Mouse (Mus musculus) forebrain, embryonic 16.5 days (tissue): ENCODE results near the gene Pax3. TPM values are rescaled to one million over a fixed set of nuclear protein-coding genes. Genes with fewer than 3 reads are reported as not detected.

Experiments used
- ATAC-seq: fragments of 200-750 bp; cut with Nextera tagmentation; 2 replicates; pipeline ENCODE4 v1.8.0; 2017; ENCODE audit warnings: mild to moderate bottlenecking, moderate library complexity
- H3K27ac ChIP-seq: fragments of 300-500 bp; sonication (generic); 2 replicates; pipeline ENCODE4 v1.5.1; 2014; ENCODE audit warnings: low read length, control low read depth
- H3K27me3 ChIP-seq: fragments of 300-500 bp; sonication (generic); replicated peaks from 2 replicates; pipeline ENCODE4 v1.6.1; 2014; ENCODE audit warnings: low read length; ENCODE audit not compliant: control insufficient read depth, insufficient read depth
- H3K36me3 ChIP-seq: fragments of 300-500 bp; sonication (generic); 2 replicates; pipeline ENCODE4 v1.6.1; 2014; ENCODE audit not compliant: control insufficient read depth, insufficient read depth
- H3K4me1 ChIP-seq: fragments of 300-500 bp; sonication (generic); replicated peaks from 2 replicates; pipeline ENCODE4 v1.6.1; 2014; ENCODE audit warnings: low read length; ENCODE audit not compliant: control insufficient read depth, insufficient read depth
- H3K4me2 ChIP-seq: fragments of 300-500 bp; sonication (generic); 2 replicates; pipeline ENCODE4 v1.6.1; 2014; ENCODE audit warnings: mild to moderate bottlenecking, low read length, control low read depth
- H3K4me3 ChIP-seq: fragments of 300-500 bp; sonication (generic); replicated peaks from 2 replicates; pipeline ENCODE4 v1.5.1; 2014; ENCODE audit warnings: mild to moderate bottlenecking, low read length, control low read depth
- H3K9ac ChIP-seq: fragments of 300-500 bp; sonication (generic); replicated peaks from 2 replicates; pipeline ENCODE4 v1.6.1; 2014; ENCODE audit warnings: low read depth, low read length, control low read depth
- H3K9me3 ChIP-seq: fragments of 300-500 bp; sonication (generic); 2 replicates; pipeline ENCODE4 v1.6.1; 2016; ENCODE audit warnings: low read length; ENCODE audit not compliant: control insufficient read depth
- WGBS: fragments of 180-500 bp; shearing (Covaris S2); extraction: QIAGEN DNeasy Blood & Tissue Kit; methylation state at CpG from one replicate; pipeline ENCODE4 v1.1.7; 2014; 5-methylcytosine and 5-hydroxymethylcytosine counted together
- polyA plus RNA-seq: library from polyadenylated mRNA; unstranded; fragments of >200 nt; fragmentation: Nextera tagmentation; extraction: Ambion mirVana; gene quantifications from 2 replicates; pipeline ENCODE4 v1.2.1, GENCODE M21; 2015

The Pax3 gene
- 0.22 TPM in 1 of 2 replicates, not detected in the other for polyA plus RNA-seq

- Histone ChIP-seq H3K9me3 (no peaks in the 10 kb centered on the region), H3K4me3 (peak within 1 kb of the TSS; percentile 22; the same call in 1 of the 2 replicates), H3K27me3 (peaks cover 89% of the 10 kb centered on the region), H3K36me3 (no peaks in the 10 kb centered on the region), H3K4me2 (0 out of 2 replicates have a peak within 1 kb of the TSS, but pooled peaks have one; percentile 17), H3K4me1 (peaks cover 8% of the 10 kb centered on the region), H3K27ac (no peak within 1 kb of the TSS), H3K9ac (no peak within 1 kb of the TSS)
- ATAC-seq = peak; percentile 41
- WGBS = under 1% methylated on average over 37 of the region's 37 CpGs
Observed at GRCm38 (mm10) chr1:78196751-78197311, at the start of gene Pax3. Gene Pax3 (minus strand): TSS chr1:78197134.

DNA sequence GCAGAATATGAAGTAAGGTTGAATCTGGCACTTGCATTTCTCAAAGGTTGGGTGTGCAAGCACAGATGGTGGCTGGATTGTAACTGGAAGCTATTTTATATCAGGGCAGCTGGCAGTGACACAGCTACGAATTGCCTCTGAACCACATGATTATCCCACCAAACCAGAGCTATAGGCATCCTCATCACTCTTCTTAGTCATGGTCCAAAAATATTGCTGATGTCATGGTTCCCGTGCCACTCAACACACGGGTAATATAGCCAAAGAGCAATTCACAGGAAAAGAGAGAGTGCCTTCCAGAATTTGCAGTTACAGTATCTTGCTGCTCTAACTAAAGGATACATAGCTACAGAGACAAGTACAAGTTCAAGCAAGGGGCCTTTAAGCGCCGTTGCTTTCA, 37.4 kb upstream of the Pax3 start:
- no peak for ATAC-seq
- H3K9ac ChIP-seq = no peak overlapping the region
- no peak overlapping the region for H3K27ac ChIP-seq
- no peaks in the 10 kb centered on the region for H3K36me3 ChIP-seq
- no peaks in the 10 kb centered on the region for H3K9me3 ChIP-seq
- no peak overlapping the region for H3K4me3 ChIP-seq
- no peaks in the 10 kb centered on the region for H3K27me3 ChIP-seq
- no peaks in the 10 kb centered on the region for H3K4me1 ChIP-seq
- whole genome bisulfite sequencing = 85% methylated on average over 5 of the region's 5 CpGs
- no peak overlapping the region for H3K4me2 ChIP-seq

DNA sequence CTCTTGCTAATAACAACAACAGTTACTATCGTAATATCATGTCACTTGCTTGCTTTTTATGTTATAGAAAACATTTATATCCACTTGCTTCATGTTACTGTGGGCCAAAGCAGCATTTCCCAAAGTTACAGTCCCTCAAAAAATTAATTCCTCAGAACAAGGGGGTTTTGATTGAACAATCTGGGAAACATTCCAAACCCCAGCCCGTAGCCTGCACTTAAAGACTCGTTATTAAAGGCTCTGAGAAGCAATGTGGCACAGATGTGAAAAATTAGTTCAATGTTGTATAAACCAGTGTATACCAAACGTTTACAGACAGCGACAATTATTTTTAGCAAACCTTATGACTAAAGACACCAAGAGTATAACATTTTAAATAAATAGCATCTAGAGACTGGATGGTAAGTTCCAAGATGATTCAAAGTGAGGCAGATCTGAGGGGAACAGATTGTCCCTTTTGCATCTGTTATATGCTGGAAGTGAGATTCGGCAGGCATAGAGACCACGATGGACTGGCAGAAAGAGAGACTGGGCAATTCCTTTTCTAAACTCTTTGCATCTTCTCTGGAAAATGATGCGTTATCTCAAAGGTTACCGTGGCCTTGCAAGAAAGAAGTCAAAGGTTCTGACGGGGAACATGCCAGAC, 35.1 kb upstream of the Pax3 start:
- H3K9ac ChIP-seq = no peak overlapping the region
- no peaks in the 10 kb centered on the region for H3K4me1 ChIP-seq
- H3K4me3 ChIP-seq = no peak overlapping the region
- no peak overlapping the region for H3K4me2 ChIP-seq
- H3K9me3 ChIP-seq = no peaks in the 10 kb centered on the region
- WGBS = 52% methylated on average over 10 of the region's 10 CpGs
- no peak overlapping the region for H3K27ac ChIP-seq
- H3K27me3 ChIP-seq = no peaks in the 10 kb centered on the region
- ATAC-seq = no peak
- H3K36me3 ChIP-seq = no peaks in the 10 kb centered on the region

DNA sequence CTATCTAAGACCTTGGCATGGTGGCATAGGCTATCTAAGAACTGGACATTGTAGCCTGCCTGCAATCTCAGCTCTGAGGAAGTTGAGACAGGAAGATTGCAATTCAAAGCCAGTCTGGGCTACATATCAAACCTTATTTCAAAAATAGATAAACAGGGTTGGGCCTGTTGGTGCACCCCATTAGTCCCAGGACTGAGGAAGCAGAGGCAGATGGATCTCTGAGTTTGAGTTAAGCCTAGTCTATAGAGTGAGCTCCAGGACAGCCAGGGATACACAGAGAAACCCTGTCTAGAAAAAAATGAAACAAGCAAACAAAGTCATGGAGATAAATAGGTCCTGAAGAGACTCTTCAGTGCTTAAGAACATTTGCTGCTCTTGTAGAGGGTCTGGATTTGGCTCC, 32.9 kb upstream of the Pax3 start:
- ATAC-seq = no peak
- no peaks in the 10 kb centered on the region for H3K9me3 ChIP-seq
- no peaks in the 10 kb centered on the region for H3K4me1 ChIP-seq
- no peak overlapping the region for H3K9ac ChIP-seq
- H3K36me3 ChIP-seq = no peaks in the 10 kb centered on the region
- H3K4me3 ChIP-seq = no peak overlapping the region
- H3K27me3 ChIP-seq = no peaks in the 10 kb centered on the region
- H3K4me2 ChIP-seq = no peak overlapping the region
- no peak overlapping the region for H3K27ac ChIP-seq

DNA sequence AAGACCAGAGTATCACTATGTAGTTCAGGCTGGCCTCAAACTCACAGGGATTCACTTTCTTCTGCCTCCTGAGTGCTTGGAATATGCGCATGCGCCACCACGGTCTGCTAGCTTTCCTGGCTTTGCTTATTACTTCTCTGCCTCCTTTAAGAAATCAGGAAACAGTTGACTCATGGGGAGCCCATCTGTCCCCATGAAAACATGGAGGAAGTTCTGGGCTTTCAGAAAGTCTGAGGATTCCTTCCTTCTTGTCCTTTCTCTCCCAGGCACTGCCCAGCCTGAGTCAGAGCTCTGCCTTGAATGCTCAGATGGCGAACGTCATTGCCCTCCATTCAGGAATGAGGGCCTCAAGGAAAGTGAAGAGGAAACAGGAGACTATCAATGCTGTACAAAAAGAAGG, 31.8 kb upstream of the Pax3 start:
- no peak overlapping the region for H3K9ac ChIP-seq
- H3K4me2 ChIP-seq = no peak overlapping the region
- no peak overlapping the region for H3K4me3 ChIP-seq
- no peaks in the 10 kb centered on the region for H3K4me1 ChIP-seq
- no peaks in the 10 kb centered on the region for H3K27me3 ChIP-seq
- H3K9me3 ChIP-seq = no peaks in the 10 kb centered on the region
- H3K27ac ChIP-seq = no peak overlapping the region
- no peak for ATAC-seq
- WGBS = 71% methylated on average over 5 of the region's 5 CpGs
- H3K36me3 ChIP-seq = no peaks in the 10 kb centered on the region

DNA sequence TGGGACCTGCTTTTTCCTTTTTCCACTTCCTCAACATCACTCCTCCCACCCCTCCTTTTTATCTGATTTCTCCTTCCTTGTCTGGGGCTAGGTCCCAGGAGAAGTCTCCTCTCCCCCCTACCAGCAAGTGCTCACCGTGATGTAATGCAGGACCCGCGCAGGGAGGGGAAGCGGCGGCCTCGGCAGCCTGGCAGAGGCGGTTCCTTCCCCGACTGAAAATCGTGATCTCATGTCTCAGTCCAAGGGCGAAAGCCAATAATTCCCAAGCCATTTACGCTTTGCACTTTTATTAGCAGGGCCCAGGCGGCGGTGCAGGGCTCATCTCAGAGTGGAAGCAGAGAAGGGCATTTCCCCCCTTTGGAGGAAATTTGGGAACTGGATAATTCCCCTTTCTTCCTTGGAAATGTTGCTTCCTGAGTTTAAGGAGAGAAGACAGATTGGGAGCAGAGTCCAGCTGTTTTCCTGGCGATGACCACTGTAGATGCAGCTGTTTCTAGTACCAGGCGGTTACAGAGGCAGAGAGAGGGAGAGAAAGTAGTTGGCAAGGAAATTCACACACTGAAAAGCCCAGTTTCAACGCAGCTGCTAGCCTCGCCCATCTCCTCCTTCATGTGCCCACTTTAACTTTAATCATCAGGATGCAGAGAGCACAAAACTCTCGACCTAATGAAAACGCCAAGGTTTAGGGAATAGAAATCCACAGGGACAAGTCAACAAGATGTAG, 21.3 kb upstream of the Pax3 start:
- Histone ChIP-seq H3K36me3 (no peaks in the 10 kb centered on the region), H3K4me2 (no peak overlapping the region; the same call in 1 of the 2 replicates), H3K27ac (no peak overlapping the region), H3K4me3 (no peak overlapping the region), H3K9me3 (no peaks in the 10 kb centered on the region), H3K27me3 (peaks cover 69% of the 10 kb centered on the region), H3K4me1 (peaks cover 21% of the 10 kb centered on the region), H3K9ac (no peak overlapping the region)
- WGBS = 5% methylated on average over 17 of the region's 19 CpGs
- ATAC-seq = no peak

DNA sequence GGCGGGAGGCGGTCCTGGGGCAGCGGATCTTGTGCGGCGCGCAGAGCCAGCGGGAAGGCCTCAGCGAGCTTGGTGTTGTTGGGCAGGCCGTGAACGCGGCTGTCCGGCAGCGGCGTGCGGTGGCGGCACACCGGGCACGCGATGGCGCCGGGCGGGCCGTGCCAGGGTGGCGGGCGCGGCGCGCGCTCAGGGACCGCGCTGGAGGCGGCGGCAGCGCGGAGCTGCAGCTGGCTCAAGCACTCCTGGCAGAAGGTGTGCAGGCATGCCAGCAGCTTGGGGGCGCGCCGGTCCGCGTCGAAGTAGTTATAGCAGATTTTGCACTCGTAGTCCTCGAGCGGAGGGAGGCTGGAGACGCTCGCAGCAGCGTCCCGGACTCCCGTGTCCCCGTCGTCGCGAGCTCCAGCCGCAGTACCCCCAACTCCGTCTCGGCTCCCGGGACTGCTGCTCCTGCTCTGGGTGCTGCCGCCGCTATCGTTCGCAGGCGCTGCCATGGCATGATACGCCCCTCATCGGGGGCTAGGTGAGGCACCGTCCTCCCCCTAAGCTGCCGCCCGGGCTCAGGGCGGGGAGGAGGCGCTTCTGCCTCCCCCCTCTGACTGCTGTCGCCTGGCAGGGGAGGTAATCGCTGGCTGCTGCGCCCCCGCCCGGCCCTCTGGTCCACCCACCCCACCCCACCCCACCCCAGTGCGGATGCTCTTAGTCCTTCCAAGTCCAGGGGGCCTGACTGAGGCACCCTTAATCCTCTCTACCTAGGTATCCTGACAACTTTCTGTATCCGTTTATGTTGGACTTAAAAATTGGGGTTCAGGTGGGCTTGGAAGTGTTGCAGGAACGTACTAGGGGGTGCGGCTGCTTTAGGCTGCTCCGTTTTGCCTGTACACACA, 20.5 kb upstream of the Pax3 start:
- peak; percentile 70 for ATAC-seq
- peak overlapping the region; percentile 45 for H3K9ac ChIP-seq
- no peaks in the 10 kb centered on the region for H3K36me3 ChIP-seq
- no peaks in the 10 kb centered on the region for H3K9me3 ChIP-seq
- H3K4me1 ChIP-seq = peaks cover 21% of the 10 kb centered on the region
- under 1% methylated on average over 68 of the region's 79 CpGs for WGBS
- peak overlapping the region; percentile 86 for H3K4me2 ChIP-seq
- H3K4me3 ChIP-seq = peak overlapping the region; percentile 50
- H3K27ac ChIP-seq = no peak overlapping the region
- peaks cover 78% of the 10 kb centered on the region for H3K27me3 ChIP-seq

GRCm38 (mm10) chr1:78216509-78217141, 19.7 kb upstream of the Pax3 start:
- H3K36me3 ChIP-seq = no peaks in the 10 kb centered on the region
- peak; percentile 70 for ATAC-seq
- peak overlapping the region; percentile 50 for H3K4me3 ChIP-seq
- H3K9ac ChIP-seq = peak overlapping the region; percentile 45
- under 1% methylated on average over 54 of the region's 79 CpGs for WGBS
- peak overlapping the region; percentile 86 for H3K4me2 ChIP-seq
- H3K27ac ChIP-seq = no peak overlapping the region
- H3K9me3 ChIP-seq = no peaks in the 10 kb centered on the region
- peaks cover 21% of the 10 kb centered on the region for H3K4me1 ChIP-seq
- H3K27me3 ChIP-seq = peaks cover 82% of the 10 kb centered on the region
